Mouse (Mus musculus): Measurements from ENCODE around the gene Serpina3b. TPM values are rescaled to one million over a fixed set of nuclear protein-coding genes. Genes with fewer than 3 reads are reported as not detected.

Gene Serpina3b
- polyA plus RNA-seq, 1 experiment from 2014 or later: not detected

DNA sequence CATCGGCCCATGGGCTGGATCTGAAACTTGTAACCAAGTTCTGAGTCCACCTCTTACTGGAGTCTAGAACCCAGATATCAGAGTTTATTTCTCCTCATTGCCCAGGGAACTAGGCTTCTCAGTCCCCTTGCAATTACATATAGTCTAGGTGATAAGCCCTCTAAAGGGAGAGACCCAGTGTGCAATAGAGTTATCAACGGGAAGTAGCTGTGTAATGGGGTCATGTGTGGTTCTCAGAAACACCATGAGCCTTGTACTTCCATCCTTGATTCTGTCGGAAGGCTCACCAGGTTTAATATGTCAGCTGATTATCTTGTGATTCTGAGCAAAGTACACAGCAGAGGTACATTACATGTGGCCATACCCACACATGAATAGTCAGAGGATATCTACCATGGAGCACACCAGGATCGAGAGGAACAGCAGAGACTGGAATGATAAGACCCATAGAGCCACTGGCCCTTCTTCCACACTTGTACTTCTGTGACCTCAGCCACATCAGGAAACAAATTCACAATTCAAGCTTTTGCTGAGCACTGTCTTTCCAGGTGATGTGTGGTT is 12.8 kb downstream of the Serpina3b start:
- H3K9me3 ChIP-seq (replicated peaks): no peaks in the 10 kb centered on the region
- H3K36me3 ChIP-seq: no peaks in the 10 kb centered on the region
- 94% methylated on average over 4 of the region's 4 CpGs for WGBS
- no peak overlapping the region for H3K27ac ChIP-seq (replicated peaks)
- no peaks in the 10 kb centered on the region for H3K27me3 ChIP-seq (ENCODE audit: low read depth, poor library complexity, severe bottlenecking)
- H3K4me1 ChIP-seq: no peaks in the 10 kb centered on the region
- no peak overlapping the region for H3K4me3 ChIP-seq
- DNase-seq (ENCODE audit: low spot score): peak; percentile 5

GRCm38 (mm10) chr12:104141506-104141905 is 13.7 kb downstream of the Serpina3b start:
- no peaks in the 10 kb centered on the region for H3K36me3 ChIP-seq
- 79% methylated on average over 1 of the region's 1 CpGs for WGBS
- no peaks in the 10 kb centered on the region for H3K27me3 ChIP-seq (ENCODE audit: low read depth, poor library complexity, severe bottlenecking)
- H3K4me1 ChIP-seq: no peaks in the 10 kb centered on the region
- peak; percentile 6 for DNase-seq (ENCODE audit: low spot score)
- no peaks in the 10 kb centered on the region for H3K9me3 ChIP-seq (replicated peaks)
- no peak overlapping the region for H3K27ac ChIP-seq (replicated peaks)
- H3K4me3 ChIP-seq: no peak overlapping the region

DNA sequence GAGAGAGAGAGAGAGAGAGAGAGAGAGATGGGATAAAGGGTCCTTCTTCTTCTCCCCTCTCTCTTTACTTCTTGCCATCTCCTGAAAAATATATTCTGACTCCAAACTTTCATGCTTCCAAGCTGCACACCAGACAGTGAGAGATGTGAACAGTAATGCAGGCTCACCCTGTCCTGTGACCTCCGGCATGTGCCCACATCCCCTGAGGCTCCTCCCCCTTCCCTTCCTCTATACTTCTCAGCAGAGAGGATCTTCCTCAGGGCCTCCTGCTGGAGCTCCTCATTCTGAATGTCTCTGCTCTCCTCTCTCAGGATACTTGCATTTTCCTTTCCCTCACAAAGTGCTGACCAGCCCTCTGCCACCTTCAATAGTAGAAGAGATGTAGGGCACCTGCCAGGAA is 14.6 kb downstream of the Serpina3b start:
- 69% methylated on average over 1 of the region's 1 CpGs for WGBS
- Histone ChIP-seq H3K9me3 (replicated peaks) (no peaks in the 10 kb centered on the region), H3K36me3 (no peaks in the 10 kb centered on the region), H3K4me3 (no peak overlapping the region), H3K27ac (replicated peaks) (no peak overlapping the region), H3K27me3 (ENCODE audit: low read depth, poor library complexity, severe bottlenecking) (no peaks in the 10 kb centered on the region), H3K4me1 (no peaks in the 10 kb centered on the region)
- DNase-seq (ENCODE audit: low spot score): peak; percentile 4

DNA sequence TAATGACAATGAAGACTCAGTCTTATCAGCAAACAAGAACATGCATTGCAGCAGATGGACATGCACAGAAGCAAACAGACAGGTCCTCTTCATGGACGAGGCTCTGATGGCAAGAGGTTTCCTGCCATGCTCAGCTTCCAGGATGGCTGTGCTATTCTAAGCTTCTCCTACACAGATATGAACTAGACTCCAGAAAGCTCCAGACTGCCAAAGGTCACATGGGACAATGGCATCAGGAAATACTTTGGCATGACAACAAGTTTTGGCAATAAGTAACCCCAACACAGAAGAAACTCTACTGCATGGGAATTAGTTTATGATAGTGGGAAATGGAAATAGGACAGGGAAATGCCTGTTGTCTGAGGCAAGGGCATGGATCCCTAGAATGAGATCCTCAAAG is 15.5 kb downstream of the Serpina3b start:
- Histone ChIP-seq H3K4me1 (no peaks in the 10 kb centered on the region), H3K4me3 (no peak overlapping the region), H3K9me3 (replicated peaks) (no peaks in the 10 kb centered on the region), H3K27ac (replicated peaks) (no peak overlapping the region), H3K27me3 (ENCODE audit: low read depth, poor library complexity, severe bottlenecking) (no peaks in the 10 kb centered on the region), H3K36me3 (no peaks in the 10 kb centered on the region)
- DNase-seq (ENCODE audit: low spot score): peak; percentile 1
- WGBS: 75% methylated on average over 1 of the region's 1 CpGs

- no peak overlapping the region for H3K4me3 ChIP-seq
- no peaks in the 10 kb centered on the region for H3K36me3 ChIP-seq
- no peak for DNase-seq (ENCODE audit: low spot score)
- 91% methylated on average over 2 of the region's 2 CpGs for WGBS
- no peaks in the 10 kb centered on the region for H3K27me3 ChIP-seq (ENCODE audit: low read depth, poor library complexity, severe bottlenecking)
- H3K9me3 ChIP-seq (replicated peaks): no peaks in the 10 kb centered on the region
- H3K27ac ChIP-seq (replicated peaks): no peak overlapping the region
- no peaks in the 10 kb centered on the region for H3K4me1 ChIP-seq
Measured at GRCm38 (mm10) chr12:104145571-104145970, 17.8 kb downstream of the Serpina3b start.

- WGBS: 89% methylated on average over 2 of the region's 2 CpGs
- Histone ChIP-seq H3K27me3 (ENCODE audit: low read depth, poor library complexity, severe bottlenecking) (no peaks in the 10 kb centered on the region), H3K4me3 (no peak overlapping the region), H3K4me1 (no peaks in the 10 kb centered on the region), H3K27ac (replicated peaks) (no peak overlapping the region), H3K36me3 (no peaks in the 10 kb centered on the region), H3K9me3 (replicated peaks) (no peaks in the 10 kb centered on the region; the same call in 1 of the 2 replicates)
- peak; percentile 3 for DNase-seq (ENCODE audit: low spot score)
Measured at GRCm38 (mm10) chr12:104151989-104152388, 24.2 kb downstream of the Serpina3b start.

- no peak overlapping the region for H3K27ac ChIP-seq (replicated peaks)
- H3K4me3 ChIP-seq: no peak overlapping the region
- 84% methylated on average over 3 of the region's 3 CpGs for WGBS
- H3K36me3 ChIP-seq: no peaks in the 10 kb centered on the region
- H3K27me3 ChIP-seq (ENCODE audit: low read depth, poor library complexity, severe bottlenecking): no peaks in the 10 kb centered on the region
- H3K4me1 ChIP-seq: no peaks in the 10 kb centered on the region
- peak; percentile 6 for DNase-seq (ENCODE audit: low spot score)
- no peaks in the 10 kb centered on the region; the same call in 1 of the 2 replicates for H3K9me3 ChIP-seq (replicated peaks)
Measured at GRCm38 (mm10) chr12:104153041-104153645, 25.3 kb downstream of the Serpina3b start.

- 94% methylated on average over 2 of the region's 2 CpGs for WGBS
Measured at GRCm38 (mm10) chr12:104153656-104154055, 25.9 kb downstream of the Serpina3b start, which contains the start of gene Serpina3c. Serpina3c (minus strand) TSS chr12:104153870.

DNA sequence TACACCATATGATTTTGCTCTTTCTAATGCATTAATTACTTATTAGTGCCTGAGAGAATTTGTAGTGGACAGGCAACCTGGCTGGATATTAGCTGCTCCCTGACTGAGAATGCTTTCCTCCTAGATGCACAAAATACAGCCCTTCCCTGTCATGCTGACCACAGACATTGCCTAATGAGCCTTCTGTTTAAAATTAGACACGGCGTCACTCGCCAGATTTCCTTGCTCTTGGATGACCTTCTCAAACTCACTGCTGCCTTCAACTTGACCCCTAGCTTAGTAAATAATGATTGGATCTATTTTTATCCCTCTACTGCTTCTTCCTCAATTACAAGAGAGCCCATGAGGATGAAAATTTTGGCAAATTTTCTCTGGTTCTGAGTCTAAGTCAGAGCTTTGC is 47.0 kb downstream of the Serpina3b start:
- no peaks in the 10 kb centered on the region for H3K36me3 ChIP-seq
- DNase-seq (ENCODE audit: low spot score): no peak
- 91% methylated on average over 3 of the region's 3 CpGs for WGBS
- no peaks in the 10 kb centered on the region for H3K27me3 ChIP-seq (ENCODE audit: low read depth, poor library complexity, severe bottlenecking)
- H3K9me3 ChIP-seq (replicated peaks): no peaks in the 10 kb centered on the region
- no peaks in the 10 kb centered on the region for H3K4me1 ChIP-seq
- H3K4me3 ChIP-seq: no peak overlapping the region
- no peak overlapping the region for H3K27ac ChIP-seq (replicated peaks)

More at GRCm38 (mm10) chr12:104153656-104154055, 25.9 kb downstream of the Serpina3b start, which contains the start of gene Serpina3c:
- Histone ChIP-seq H3K4me3 (no peak within 1 kb of the TSS), H3K27ac (replicated peaks) (no peak within 1 kb of the TSS), H3K4me1 (no peaks in the 10 kb centered on the region), H3K27me3 (ENCODE audit: low read depth, poor library complexity, severe bottlenecking) (no peaks in the 10 kb centered on the region), H3K9me3 (replicated peaks) (no peaks in the 10 kb centered on the region; the same call in 1 of the 2 replicates), H3K36me3 (no peaks in the 10 kb centered on the region)
- peak; percentile 7 for DNase-seq (ENCODE audit: low spot score)

- WGBS: 91% methylated on average over 3 of the region's 3 CpGs
- no peaks in the 10 kb centered on the region for H3K9me3 ChIP-seq (replicated peaks)
- no peak for DNase-seq (ENCODE audit: low spot score)
- H3K27me3 ChIP-seq (ENCODE audit: low read depth, poor library complexity, severe bottlenecking): no peaks in the 10 kb centered on the region
- no peak overlapping the region for H3K4me3 ChIP-seq
- no peaks in the 10 kb centered on the region for H3K4me1 ChIP-seq
- H3K36me3 ChIP-seq: no peaks in the 10 kb centered on the region
- no peak overlapping the region for H3K27ac ChIP-seq (replicated peaks)
Measured at GRCm38 (mm10) chr12:104175636-104176035, 47.8 kb downstream of the Serpina3b start.

DNA sequence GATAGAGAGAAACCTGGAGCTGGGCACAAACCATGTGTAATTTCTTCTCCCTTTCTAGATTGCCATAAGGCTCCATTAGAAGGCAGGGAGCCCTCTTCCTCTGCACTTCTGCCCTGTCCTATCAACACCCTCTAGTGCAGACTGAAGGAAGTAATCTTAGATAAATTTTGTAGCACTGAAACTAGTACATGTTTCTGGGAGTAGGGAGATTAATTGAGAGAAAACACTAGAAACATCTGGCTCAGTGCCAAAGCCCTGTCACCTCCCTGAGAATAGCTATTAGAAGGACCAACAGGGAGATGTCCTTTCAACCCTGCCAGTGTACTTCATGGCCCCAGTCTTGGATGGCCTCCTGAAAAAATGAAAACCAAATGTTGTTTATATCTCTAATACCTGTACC is 50.8 kb downstream of the Serpina3b start:
- Histone ChIP-seq H3K4me3 (no peak overlapping the region), H3K4me1 (no peaks in the 10 kb centered on the region), H3K9me3 (replicated peaks) (no peaks in the 10 kb centered on the region), H3K36me3 (no peaks in the 10 kb centered on the region), H3K27me3 (ENCODE audit: low read depth, poor library complexity, severe bottlenecking) (no peaks in the 10 kb centered on the region), H3K27ac (replicated peaks) (no peak overlapping the region)
- DNase-seq (ENCODE audit: low spot score): no peak

- H3K27ac ChIP-seq (replicated peaks): no peak overlapping the region
- H3K4me3 ChIP-seq: no peak overlapping the region
- H3K27me3 ChIP-seq (ENCODE audit: low read depth, poor library complexity, severe bottlenecking): no peaks in the 10 kb centered on the region
- no peak for DNase-seq (ENCODE audit: low spot score)
- 80% methylated on average over 2 of the region's 2 CpGs for WGBS
- H3K36me3 ChIP-seq: no peaks in the 10 kb centered on the region
- no peaks in the 10 kb centered on the region for H3K9me3 ChIP-seq (replicated peaks)
- H3K4me1 ChIP-seq: no peaks in the 10 kb centered on the region
Measured at GRCm38 (mm10) chr12:104178987-104179386, 51.2 kb downstream of the Serpina3b start.

DNA sequence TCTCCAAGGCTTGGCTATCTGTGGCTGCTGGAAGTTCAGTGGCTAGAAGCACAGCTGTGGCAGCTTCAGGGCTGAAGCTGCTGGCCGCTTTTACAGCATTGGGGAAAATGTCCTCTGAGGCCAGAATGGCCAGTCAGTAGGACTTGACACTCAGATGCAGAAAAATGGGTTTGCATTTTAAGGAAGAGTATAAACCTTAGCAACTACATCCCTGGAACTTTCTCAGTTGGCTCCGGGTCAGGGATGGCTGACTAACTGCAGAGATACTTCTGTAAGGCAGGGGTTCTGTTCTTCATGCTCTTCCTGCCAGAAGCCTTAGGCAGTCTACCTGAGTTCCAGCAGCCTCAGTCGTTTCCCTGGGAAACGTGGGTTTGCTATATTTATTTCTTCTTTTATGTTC is 57.2 kb downstream of the Serpina3b start:
- Histone ChIP-seq H3K4me3 (no peak overlapping the region), H3K4me1 (no peaks in the 10 kb centered on the region), H3K27ac (replicated peaks) (no peak overlapping the region), H3K9me3 (replicated peaks) (no peaks in the 10 kb centered on the region), H3K36me3 (no peaks in the 10 kb centered on the region), H3K27me3 (ENCODE audit: low read depth, poor library complexity, severe bottlenecking) (no peaks in the 10 kb centered on the region)
- no peak for DNase-seq (ENCODE audit: low spot score)
- WGBS: 81% methylated on average over 4 of the region's 4 CpGs

Data from midbrain, embryonic 10.5 days (tissue).